Mouse (Mus musculus) spleen, adult 2 months (tissue): ENCODE measurements around the gene Olfr589.

Experiments
- CTCF ChIP-seq: fragments of 200-500 bp; IDR thresholded peaks from 2 replicates; pipeline ENCODE4 v1.5.1; 2011; ENCODE audit warnings: mild to moderate bottlenecking, inconsistent platforms; ENCODE audit not compliant: insufficient read depth, insufficient read length, insufficient replicate concordance; ENCODE audit errors: extremely low read depth
- POLR2A ChIP-seq: fragments of 200-500 bp; IDR thresholded peaks from 2 replicates; pipeline ENCODE4 v1.6.1; 2011; ENCODE audit warnings: low read depth, low read length, inconsistent platforms

DNA sequence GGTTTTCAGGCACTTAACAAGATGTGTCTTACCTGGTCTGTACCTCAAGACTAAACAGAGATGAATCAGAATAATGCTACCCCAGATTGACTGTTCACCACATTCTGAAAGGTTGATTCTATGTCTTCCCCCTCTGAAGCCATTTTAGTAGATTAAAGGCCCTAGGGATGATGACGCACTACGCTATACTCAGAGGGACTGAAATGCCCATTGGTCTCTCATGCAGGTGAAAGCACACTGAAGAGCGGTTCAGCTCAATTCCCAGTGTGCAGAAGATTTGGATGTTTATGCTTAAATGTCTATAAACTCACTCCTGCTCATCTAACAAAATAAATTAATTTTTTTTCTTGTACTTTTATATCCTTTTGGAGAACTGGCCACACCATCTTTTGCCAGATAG is 30.6 kb downstream of the Olfr589 start, which contains the start of gene Olfr586:
- no peak for TF ChIP-seq POLR2A
- TF ChIP-seq CTCF: no peak
